Mouse (Mus musculus): Measurements from ENCODE around the gene Fam131b. TPM values are rescaled to one million over a fixed set of nuclear protein-coding genes. Genes with fewer than 3 reads are reported as not detected.

Gene Fam131b
- polyA plus RNA-seq (2012; rRNA removed), result 0.09 and 0.14 TPM in 2 replicates

DNA sequence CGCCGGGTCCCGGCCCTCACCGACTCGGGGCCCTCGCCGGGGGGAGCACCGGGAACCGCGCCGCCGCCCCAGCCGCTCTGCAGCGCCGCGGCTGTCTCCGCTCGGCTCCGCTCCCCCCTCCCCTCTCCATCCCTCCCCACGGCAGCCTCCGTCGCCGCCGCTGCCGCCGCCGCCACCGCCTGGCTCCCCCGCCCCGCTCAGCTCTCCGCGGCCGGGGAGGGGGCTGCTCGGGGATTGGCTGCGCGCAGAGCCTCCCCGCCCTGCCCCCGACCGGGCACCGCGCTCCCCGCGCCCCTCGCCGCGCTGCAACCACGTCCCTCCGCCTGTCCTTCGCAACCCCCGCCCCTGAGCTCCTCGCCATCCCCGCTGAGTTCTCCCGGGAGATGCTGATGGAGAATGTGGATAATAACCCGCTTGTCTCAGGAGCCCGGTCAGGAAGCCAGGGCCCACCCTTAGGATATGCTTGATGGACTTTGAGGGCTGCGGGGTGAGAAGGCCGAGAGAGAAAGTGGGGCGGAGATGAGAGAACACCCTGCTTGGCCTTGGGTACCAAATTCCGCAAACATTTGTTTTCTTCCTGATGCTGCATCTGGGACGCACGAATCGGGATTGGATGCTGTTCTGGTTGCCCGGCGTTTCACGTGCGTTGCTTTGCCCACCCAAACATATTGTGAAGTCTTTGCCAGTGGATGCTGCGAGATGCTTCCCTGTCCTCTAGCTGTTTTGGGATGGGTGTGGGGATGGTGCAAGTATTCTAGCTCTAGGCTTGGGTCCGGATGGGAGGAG lies at the start of gene Fam131b:
Fam131b (minus strand) TSS at position 162 of the 786 bp plus-strand sequence.

DNA sequence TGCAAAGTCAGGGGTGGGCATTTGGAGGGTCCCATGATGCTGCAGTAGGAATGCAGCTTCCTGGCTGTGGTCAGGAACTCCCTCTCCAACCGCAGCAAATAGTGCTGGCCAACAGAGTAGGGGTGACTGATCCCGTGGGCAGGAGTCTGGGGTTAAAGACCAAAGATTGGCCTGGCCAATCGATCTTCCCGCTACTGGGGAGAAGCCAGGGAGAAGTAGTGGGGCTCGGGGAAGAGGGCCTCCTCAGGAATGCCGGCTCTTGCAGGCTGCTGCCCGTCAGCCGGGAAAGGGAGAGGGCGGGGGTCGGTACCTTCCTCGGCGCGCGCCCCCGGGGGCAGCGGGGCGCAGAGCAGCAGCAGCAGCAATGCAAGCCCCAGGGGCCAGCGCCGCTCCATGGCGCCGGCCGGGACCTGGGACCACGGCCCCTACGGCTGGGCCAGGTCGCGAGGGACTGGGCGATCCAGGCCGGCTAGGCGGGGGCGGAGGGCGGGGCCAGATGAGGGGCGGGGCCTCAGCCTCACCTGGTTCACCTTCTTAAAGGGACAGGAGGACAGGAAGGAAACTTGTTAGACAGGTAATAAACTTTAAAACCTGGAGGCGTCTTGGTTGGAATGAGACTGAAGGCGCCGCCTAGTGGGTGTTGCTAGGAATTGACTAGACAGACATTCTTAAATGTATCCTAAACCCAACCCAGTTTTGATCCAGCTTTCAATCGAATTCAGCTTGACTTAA lies 48.5 kb upstream of the Fam131b start, which contains the start of gene Epha1:
Epha1 (minus strand) TSS at position 453 of the 732 bp plus-strand sequence.

DNA sequence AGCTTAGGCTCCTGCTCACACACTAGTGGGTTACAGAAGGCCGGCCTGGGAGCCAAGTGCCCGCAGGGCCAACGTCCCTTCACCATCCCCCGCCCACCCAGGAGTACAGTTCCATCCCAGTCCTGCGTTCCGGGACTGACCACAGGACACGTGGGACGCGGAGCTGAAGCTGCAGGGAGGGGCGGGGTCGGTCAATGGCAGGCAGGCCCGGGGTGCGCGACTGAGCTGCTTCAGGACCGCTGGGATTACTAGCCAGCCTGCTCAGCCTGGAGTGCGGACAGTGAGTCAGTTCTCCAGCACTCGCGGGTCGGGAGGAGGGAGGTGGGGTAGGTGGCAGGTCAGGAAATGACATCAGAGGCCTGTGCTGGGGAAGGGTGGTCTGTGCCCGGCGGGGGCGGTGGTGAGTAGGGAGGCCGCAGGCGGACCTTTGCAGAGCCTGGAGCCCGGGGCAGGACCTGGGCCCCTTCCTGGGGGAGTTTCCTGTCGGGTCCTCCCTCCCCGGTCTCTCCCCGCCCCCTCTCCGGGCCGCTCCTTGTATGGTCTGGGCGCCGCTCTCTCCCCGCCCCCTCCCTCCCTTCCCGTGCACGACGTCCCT lies 25.1 kb upstream of the Fam131b start, which contains the start of gene Zyx:
Zyx (plus strand) TSS at position 205 of the 595 bp plus-strand sequence.

DNA sequence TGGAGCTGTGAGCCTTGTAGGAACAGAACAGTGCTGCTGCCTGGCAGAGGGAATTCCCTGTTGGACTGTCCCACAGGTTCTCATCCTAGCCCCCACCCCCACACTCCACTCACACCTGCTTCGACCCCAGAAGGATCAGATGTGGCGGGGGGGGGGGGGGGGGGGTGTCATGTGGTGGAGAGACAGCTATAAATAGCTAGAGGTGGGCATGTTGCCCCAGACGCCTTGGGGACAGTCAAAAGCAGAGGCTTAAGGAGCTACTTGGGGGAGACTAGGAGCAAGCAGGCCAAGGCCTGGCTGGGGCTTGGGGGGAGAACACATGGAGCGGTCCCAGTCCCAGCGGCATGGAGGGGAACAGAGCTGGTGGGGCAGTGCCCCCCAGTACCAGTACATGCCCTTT lies 38.0 kb downstream of the Fam131b start, which contains the start of gene Clcn1:
Clcn1 (plus strand) TSS at position 238 of the 400 bp plus-strand sequence.

Other genes starting within 250 kb of the Fam131b start
- not detected in 2 replicates for gene Tas2r139, start 183.7 kb downstream of the Fam131b start, polyA plus RNA-seq (2012; rRNA removed)
- not detected in 2 replicates for gene Tas2r144, start 109.3 kb downstream of the Fam131b start, polyA plus RNA-seq (2012; rRNA removed)
- 16.7 and 24.8 TPM in 2 replicates for gene Gstk1, start 78.7 kb downstream of the Fam131b start, polyA plus RNA-seq (2012; rRNA removed)
- gene Tmem139, start 62.7 kb downstream of the Fam131b start, polyA plus RNA-seq (2012; rRNA removed), result 11.0 and 11.8 TPM in 2 replicates
- gene Casp2, start 59.7 kb downstream of the Fam131b start, polyA plus RNA-seq (2012; rRNA removed), result 10.0 and 18.8 TPM in 2 replicates
- 0.29 and 0.65 TPM in 2 replicates for gene Clcn1, start 38.0 kb downstream of the Fam131b start, polyA plus RNA-seq (2012; rRNA removed)
- gene Zyx, start 25.0 kb upstream of the Fam131b start, polyA plus RNA-seq (2012; rRNA removed), result 107 and 152 TPM in 2 replicates
- gene Epha1, start 48.6 kb upstream of the Fam131b start, polyA plus RNA-seq (2012; rRNA removed), result 10.1 and 11.7 TPM in 2 replicates
- 0.12 TPM in 1 of 2 replicates, not detected in the other for gene Tas2r143, start 75.6 kb upstream of the Fam131b start, polyA plus RNA-seq (2012; rRNA removed)
- gene Tas2r135, start 80.8 kb upstream of the Fam131b start, polyA plus RNA-seq (2012; rRNA removed), result not detected in 2 replicates
- 0.06 and 0.11 TPM in 2 replicates for gene Tas2r126, start 109.9 kb upstream of the Fam131b start, polyA plus RNA-seq (2012; rRNA removed)
- not detected in 2 replicates for gene Olfr458, start 140.6 kb upstream of the Fam131b start, polyA plus RNA-seq (2012; rRNA removed)
- not detected in 2 replicates for gene Olfr457, start 151.7 kb upstream of the Fam131b start, polyA plus RNA-seq (2012; rRNA removed)
- gene Olfr456, start 162.6 kb upstream of the Fam131b start, polyA plus RNA-seq (2012; rRNA removed), result not detected in 2 replicates
- gene Olfr455, start 222.9 kb upstream of the Fam131b start, polyA plus RNA-seq (2012; rRNA removed), result not detected in 2 replicates

All from stomach, adult 2 months (tissue).